Mouse (Mus musculus): ENCODE results near the gene Klhl36.

DNA sequence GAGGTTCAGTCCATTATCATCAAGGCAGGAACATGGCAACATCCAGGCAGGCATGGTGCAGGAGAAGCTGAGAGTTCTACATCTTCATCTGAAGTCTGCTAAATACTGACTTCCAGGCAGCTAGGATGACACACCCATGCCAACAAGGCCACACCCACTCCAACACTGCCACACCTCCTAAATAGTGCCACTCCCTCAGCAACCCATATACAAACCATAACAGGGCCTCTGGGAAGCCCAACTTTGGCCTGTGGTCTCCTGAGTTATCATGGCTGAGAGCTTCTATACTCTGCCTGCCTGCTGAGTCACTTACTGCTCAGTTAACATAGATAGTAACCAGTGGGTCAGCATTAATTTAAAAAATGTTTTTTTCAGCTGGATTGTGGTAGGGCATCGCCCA is 11.1 kb downstream of the Klhl36 start:
- no peak for TF ChIP-seq CTCF (IDR thresholded peaks at IDR 0.05; ENCODE audit: low read depth, low read length)
- TF ChIP-seq POLR2A (IDR thresholded peaks at IDR 0.05; ENCODE audit: extremely low read depth, insufficient read depth, low read length) = no peak

Measured in liver, adult 2 months (tissue).